Mouse (Mus musculus) forebrain, embryonic 10.5 days (tissue): ENCODE measurements around the gene Atg7. TPM values are rescaled to one million over a fixed set of nuclear protein-coding genes. Genes with fewer than 3 reads are reported as not detected.
A peak's percentile ranks its signal among the peaks of the same experiment; 100 is the strongest.

ENCODE experiments used
- DNase-seq: peaks from one replicate; pipeline ENCODE4 v3.0.0-alpha.2; 2017; ENCODE audit warnings: low spot score; ENCODE audit errors: extremely low spot score
- H3K27ac ChIP-seq: fragments of 300-500 bp; sonication (generic); 2 replicates; pipeline ENCODE4 v1.5.1; 2016; ENCODE audit warnings: mild to moderate bottlenecking
- H3K27me3 ChIP-seq: fragments of 300-500 bp; sonication (generic); 2 replicates; pipeline ENCODE4 v1.6.1; 2016; ENCODE audit warnings: mild to moderate bottlenecking; ENCODE audit not compliant: poor library complexity, severe bottlenecking
- H3K36me3 ChIP-seq: fragments of 300-500 bp; sonication (generic); replicated peaks from 2 replicates; pipeline ENCODE4 v1.6.1; 2016; ENCODE audit warnings: mild to moderate bottlenecking, moderate library complexity
- H3K4me1 ChIP-seq: fragments of 300-500 bp; sonication (generic); 2 replicates; pipeline ENCODE4 v1.6.1; 2016
- H3K4me3 ChIP-seq: fragments of 300-500 bp; sonication (generic); 2 replicates; pipeline ENCODE4 v1.5.1; 2016; ENCODE audit warnings: mild to moderate bottlenecking, moderate library complexity
- H3K9me3 ChIP-seq: fragments of 300-500 bp; sonication (generic); 2 replicates; pipeline ENCODE4 v1.6.1; 2016; ENCODE audit warnings: mild to moderate bottlenecking, moderate library complexity
- WGBS: fragments of 180-500 bp; shearing (Covaris S2); methylation state at CpG from one replicate; pipeline ENCODE4 v1.1.7; 2016; 5-methylcytosine and 5-hydroxymethylcytosine counted together
- polyA plus RNA-seq: library from polyadenylated mRNA; unstranded; fragments of >200 nt; fragmentation: Nextera tagmentation; extraction: Ambion mirVana; gene quantifications from 2 replicates; pipeline ENCODE4 v1.2.1, GENCODE M21; 2016

The Atg7 gene
- polyA plus RNA-seq, 1 experiment from 2014 or later, result 21.3 TPM

- H3K36me3 ChIP-seq, result no peaks in the 10 kb centered on the region
- H3K4me3 ChIP-seq, result no peak overlapping the region
- peak overlapping the region; percentile 60; the same call in 1 of the 2 replicates for H3K27ac ChIP-seq
- peaks cover 37% of the 10 kb centered on the region for H3K4me1 ChIP-seq
- no peak for DNase-seq
- H3K9me3 ChIP-seq, result peaks cover under 1% of the 10 kb centered on the region; the same call in 1 of the 2 replicates
- H3K27me3 ChIP-seq, result no peaks in the 10 kb centered on the region
- 69% methylated on average over 9 of the region's 9 CpGs for WGBS
Observed at GRCm38 (mm10) chr6:114819971-114820481, 177.1 kb downstream of the Atg7 start.

GRCm38 (mm10) chr6:114821646-114822045 lies 178.7 kb downstream of the Atg7 start:
- H3K4me3 ChIP-seq, result no peak overlapping the region
- no peak for DNase-seq
- H3K4me1 ChIP-seq, result peaks cover 34% of the 10 kb centered on the region
- WGBS, result 92% methylated on average over 7 of the region's 7 CpGs
- no peaks in the 10 kb centered on the region; the same call in 1 of the 2 replicates for H3K9me3 ChIP-seq
- no peaks in the 10 kb centered on the region for H3K36me3 ChIP-seq
- H3K27ac ChIP-seq, result no peak overlapping the region
- H3K27me3 ChIP-seq, result no peaks in the 10 kb centered on the region

- Histone ChIP-seq H3K27me3 (no peaks in the 10 kb centered on the region), H3K9me3 (no peaks in the 10 kb centered on the region; the same call in 1 of the 2 replicates), H3K36me3 (no peaks in the 10 kb centered on the region), H3K27ac (no peak overlapping the region), H3K4me3 (no peak overlapping the region), H3K4me1 (no peaks in the 10 kb centered on the region)
- 67% methylated on average over 2 of the region's 2 CpGs for WGBS
- no peak for DNase-seq
Observed at GRCm38 (mm10) chr6:114826889-114827288, 184.0 kb downstream of the Atg7 start.

GRCm38 (mm10) chr6:114829660-114830438 lies 187.0 kb downstream of the Atg7 start:
- no peak for DNase-seq
- H3K27me3 ChIP-seq, result no peaks in the 10 kb centered on the region
- H3K4me3 ChIP-seq, result no peak overlapping the region
- WGBS, result 93% methylated on average over 9 of the region's 9 CpGs
- H3K9me3 ChIP-seq, result no peaks in the 10 kb centered on the region
- peaks cover 20% of the 10 kb centered on the region for H3K4me1 ChIP-seq
- H3K36me3 ChIP-seq, result no peaks in the 10 kb centered on the region
- no peak overlapping the region for H3K27ac ChIP-seq

GRCm38 (mm10) chr6:114831807-114832206 lies 188.9 kb downstream of the Atg7 start:
- Histone ChIP-seq H3K4me3 (no peak overlapping the region), H3K9me3 (no peaks in the 10 kb centered on the region), H3K27me3 (no peaks in the 10 kb centered on the region), H3K36me3 (no peaks in the 10 kb centered on the region), H3K27ac (no peak overlapping the region), H3K4me1 (peaks cover 32% of the 10 kb centered on the region)
- no peak for DNase-seq
- WGBS, result 93% methylated on average over 3 of the region's 3 CpGs

GRCm38 (mm10) chr6:114833058-114833685 lies 190.3 kb downstream of the Atg7 start:
- no peak overlapping the region for H3K27ac ChIP-seq
- DNase-seq, result no peak
- H3K27me3 ChIP-seq, result no peaks in the 10 kb centered on the region
- H3K4me1 ChIP-seq, result peaks cover 37% of the 10 kb centered on the region
- 86% methylated on average over 9 of the region's 9 CpGs for WGBS
- no peaks in the 10 kb centered on the region for H3K36me3 ChIP-seq
- no peaks in the 10 kb centered on the region for H3K9me3 ChIP-seq
- no peak overlapping the region for H3K4me3 ChIP-seq

GRCm38 (mm10) chr6:114833791-114834346 lies 191.0 kb downstream of the Atg7 start:
- WGBS, result 88% methylated on average over 4 of the region's 4 CpGs
- no peak overlapping the region for H3K4me3 ChIP-seq
- H3K4me1 ChIP-seq, result peaks cover 37% of the 10 kb centered on the region
- no peak overlapping the region for H3K27ac ChIP-seq
- H3K27me3 ChIP-seq, result no peaks in the 10 kb centered on the region
- no peaks in the 10 kb centered on the region for H3K9me3 ChIP-seq
- H3K36me3 ChIP-seq, result no peaks in the 10 kb centered on the region
- DNase-seq, result no peak

- Histone ChIP-seq H3K27ac (no peak overlapping the region), H3K9me3 (no peaks in the 10 kb centered on the region), H3K36me3 (no peaks in the 10 kb centered on the region), H3K27me3 (no peaks in the 10 kb centered on the region), H3K4me1 (peaks cover 47% of the 10 kb centered on the region), H3K4me3 (no peak overlapping the region)
- no peak for DNase-seq
- WGBS, result 90% methylated on average over 7 of the region's 7 CpGs
Observed at GRCm38 (mm10) chr6:114835344-114835743, 192.4 kb downstream of the Atg7 start.

GRCm38 (mm10) chr6:114835752-114836151 lies 192.9 kb downstream of the Atg7 start:
- no peak overlapping the region for H3K27ac ChIP-seq
- no peak overlapping the region for H3K4me3 ChIP-seq
- 83% methylated on average over 1 of the region's 1 CpGs for WGBS
- H3K27me3 ChIP-seq, result no peaks in the 10 kb centered on the region
- no peaks in the 10 kb centered on the region for H3K36me3 ChIP-seq
- peaks cover 51% of the 10 kb centered on the region for H3K4me1 ChIP-seq
- H3K9me3 ChIP-seq, result no peaks in the 10 kb centered on the region
- no peak for DNase-seq

- peak overlapping the region; percentile 2; the same call in 1 of the 2 replicates for H3K27ac ChIP-seq
- no peaks in the 10 kb centered on the region for H3K27me3 ChIP-seq
- no peaks in the 10 kb centered on the region for H3K36me3 ChIP-seq
- no peak overlapping the region for H3K4me3 ChIP-seq
- H3K4me1 ChIP-seq, result peaks cover 58% of the 10 kb centered on the region
- DNase-seq, result no peak
- WGBS, result 89% methylated on average over 3 of the region's 3 CpGs
- no peaks in the 10 kb centered on the region for H3K9me3 ChIP-seq
Observed at GRCm38 (mm10) chr6:114836433-114836832, 193.5 kb downstream of the Atg7 start.

GRCm38 (mm10) chr6:114838872-114839271 lies 196.0 kb downstream of the Atg7 start:
- peaks cover 55% of the 10 kb centered on the region for H3K4me1 ChIP-seq
- H3K27me3 ChIP-seq, result no peaks in the 10 kb centered on the region
- WGBS, result 86% methylated on average over 4 of the region's 4 CpGs
- H3K4me3 ChIP-seq, result no peak overlapping the region
- DNase-seq, result no peak
- 0 out of 2 replicates have a peak overlapping the region, but pooled peaks have one; percentile 9 for H3K27ac ChIP-seq
- H3K9me3 ChIP-seq, result peaks cover 4% of the 10 kb centered on the region; the same call in 1 of the 2 replicates
- H3K36me3 ChIP-seq, result no peaks in the 10 kb centered on the region

GRCm38 (mm10) chr6:114840012-114840411 lies 197.1 kb downstream of the Atg7 start:
- Histone ChIP-seq H3K27me3 (no peaks in the 10 kb centered on the region), H3K9me3 (peaks cover 4% of the 10 kb centered on the region; the same call in 1 of the 2 replicates), H3K4me1 (peaks cover 50% of the 10 kb centered on the region), H3K36me3 (no peaks in the 10 kb centered on the region), H3K4me3 (no peak overlapping the region), H3K27ac (no peak overlapping the region)
- WGBS, result 90% methylated on average over 7 of the region's 7 CpGs
- no peak for DNase-seq
